Mouse (Mus musculus): ENCODE results near the gene 1700023F06Rik. TPM values are rescaled to one million over a fixed set of nuclear protein-coding genes. Genes with fewer than 3 reads are reported as not detected.

Gene 1700023F06Rik
- total RNA-seq (2021): not detected

DNA sequence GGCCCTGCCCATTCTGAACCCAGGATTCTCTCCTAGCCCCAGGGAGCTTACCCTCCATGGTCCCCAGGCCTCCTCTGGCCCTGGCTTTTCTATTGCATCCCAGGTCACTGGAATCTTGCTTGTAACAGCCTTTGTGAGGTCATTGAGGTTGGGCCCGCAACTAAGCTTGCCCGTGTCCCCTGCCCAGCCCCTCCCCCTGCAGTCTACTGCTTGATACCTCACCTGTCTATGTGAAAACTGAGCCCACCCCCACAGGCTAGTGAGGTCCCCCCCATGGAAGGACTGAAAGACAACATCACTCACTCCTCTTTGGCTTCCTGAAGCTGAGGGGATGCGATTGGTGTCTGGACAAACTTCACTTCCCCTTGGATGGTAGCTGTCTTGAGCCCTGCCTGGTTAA lies at the start of gene 1700023F06Rik:
1700023F06Rik (minus strand) TSS at position 101 of the 400 bp plus-strand sequence.
- no peak for DNase-seq (ENCODE audit: low spot score)
- intact Hi-C loops (cut with DNase I): no loop called here

DNA sequence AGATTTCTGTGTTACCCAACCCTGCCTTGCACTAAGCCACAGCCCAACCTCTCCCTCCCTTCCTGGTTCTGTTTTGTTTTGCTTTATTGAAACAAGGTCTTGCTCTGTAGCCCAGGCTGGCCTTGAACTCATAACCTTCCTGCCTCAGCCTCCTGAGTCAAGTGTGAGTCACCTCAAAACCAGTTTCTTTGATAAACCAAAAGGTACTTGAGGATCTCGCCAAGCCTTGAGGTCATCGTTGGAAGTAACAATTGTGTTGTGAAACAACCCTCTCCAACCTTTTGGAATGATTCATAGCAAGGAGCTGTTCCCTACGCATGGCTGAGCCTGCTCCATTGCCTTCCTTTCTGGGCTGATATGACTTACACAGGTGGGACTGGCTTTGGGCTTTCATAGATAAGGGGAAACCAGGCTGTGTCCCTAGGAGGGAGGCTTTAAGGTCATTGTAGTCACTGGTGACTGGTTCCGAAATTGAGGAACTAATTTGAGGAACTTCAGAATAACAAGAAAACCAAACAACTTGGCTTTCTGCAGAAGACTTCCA lies 49.7 kb upstream of the 1700023F06Rik start:
- no peak for DNase-seq (ENCODE audit: low spot score)
- intact Hi-C loops (cut with DNase I): no loop called here

DNA sequence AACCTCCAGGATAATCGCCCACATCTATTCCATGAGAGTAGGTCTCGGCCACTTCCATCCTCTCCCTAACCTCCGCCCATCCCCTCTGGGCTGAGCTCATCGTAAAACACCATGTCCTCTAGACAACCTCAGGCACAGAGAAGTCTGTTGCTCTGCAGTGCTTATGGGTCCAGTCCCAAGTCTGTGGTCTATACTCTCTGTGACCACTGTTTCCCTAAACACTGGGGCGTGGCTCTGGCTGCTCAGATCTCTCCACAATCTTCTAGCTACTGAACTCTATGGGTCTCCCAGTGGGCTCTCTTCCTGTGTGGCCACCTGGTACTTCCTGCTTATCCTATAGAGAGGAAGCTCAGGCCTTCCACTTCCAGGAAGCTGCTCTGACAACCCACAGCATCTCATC lies 45.2 kb upstream of the 1700023F06Rik start:
- intact Hi-C loops (cut with DNase I): no loop called here

DNA sequence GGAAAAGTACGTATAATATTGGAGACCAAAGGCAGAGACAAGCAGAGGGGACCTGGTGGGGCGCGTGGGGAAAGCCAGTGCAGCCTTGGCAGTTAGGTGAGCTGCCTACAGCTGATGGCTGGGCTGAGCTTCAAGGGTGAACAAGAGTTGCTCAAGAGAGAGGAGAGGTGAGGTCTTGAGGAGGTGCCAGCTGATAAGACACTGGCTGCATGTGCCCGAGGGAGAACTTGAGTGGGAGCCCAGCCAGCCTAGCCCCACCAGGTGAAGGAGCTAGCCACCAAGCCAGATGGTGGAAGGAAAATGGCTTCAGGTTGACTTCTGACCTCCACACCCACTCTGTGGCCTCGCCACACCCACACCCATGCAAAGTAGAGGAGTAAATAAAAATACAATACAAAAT lies 44.0 kb upstream of the 1700023F06Rik start:
- no peak for DNase-seq (ENCODE audit: low spot score)
- intact Hi-C loops (cut with DNase I): no loop called here

More for the DNA sequence above, 45.2 kb upstream of the 1700023F06Rik start:
- no peak for DNase-seq (ENCODE audit: low spot score)

DNA sequence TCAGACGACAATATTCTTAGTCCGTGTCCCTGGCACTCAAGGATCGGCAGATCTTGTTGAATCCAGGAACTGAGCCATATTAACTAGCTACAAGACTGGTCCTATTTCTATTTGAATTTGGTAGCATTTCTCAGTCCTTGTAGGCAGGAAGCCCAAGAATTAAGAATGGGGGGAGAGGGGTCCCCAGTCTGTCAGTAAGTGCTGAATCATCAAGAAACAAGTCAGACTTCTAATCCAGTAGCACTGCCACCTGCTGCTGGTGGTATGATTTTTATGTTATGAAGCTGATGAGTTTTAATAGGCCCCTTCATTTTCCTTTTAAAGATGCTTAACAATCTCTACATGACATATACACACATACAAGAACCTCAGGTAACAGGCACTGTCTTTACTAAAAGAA lies 42.0 kb upstream of the 1700023F06Rik start:
- no peak for DNase-seq (ENCODE audit: low spot score)
- intact Hi-C loops (cut with DNase I): no loop called here

DNA sequence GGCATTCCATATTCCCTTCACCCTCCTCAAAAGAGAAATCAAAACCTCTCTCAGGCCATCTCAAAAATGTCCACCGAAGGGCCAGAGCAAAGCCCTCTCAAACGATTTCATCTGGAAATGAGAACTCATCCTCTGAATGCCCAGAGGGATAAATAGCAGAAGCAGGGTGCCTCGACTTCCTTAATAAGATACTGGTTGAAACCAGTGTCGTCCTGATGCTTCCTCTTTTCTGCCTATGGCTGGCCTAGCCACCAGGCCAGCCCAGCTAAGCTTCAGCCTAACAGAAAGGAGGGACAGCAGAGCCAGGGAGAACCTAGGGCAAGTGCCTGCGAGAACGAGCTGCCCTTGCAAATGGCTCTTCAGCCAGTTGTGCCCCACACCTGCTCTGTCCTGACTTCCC lies 41.2 kb upstream of the 1700023F06Rik start:
- intact Hi-C loops (cut with DNase I): no loop called here
- DNase-seq (ENCODE audit: low spot score): no peak

DNA sequence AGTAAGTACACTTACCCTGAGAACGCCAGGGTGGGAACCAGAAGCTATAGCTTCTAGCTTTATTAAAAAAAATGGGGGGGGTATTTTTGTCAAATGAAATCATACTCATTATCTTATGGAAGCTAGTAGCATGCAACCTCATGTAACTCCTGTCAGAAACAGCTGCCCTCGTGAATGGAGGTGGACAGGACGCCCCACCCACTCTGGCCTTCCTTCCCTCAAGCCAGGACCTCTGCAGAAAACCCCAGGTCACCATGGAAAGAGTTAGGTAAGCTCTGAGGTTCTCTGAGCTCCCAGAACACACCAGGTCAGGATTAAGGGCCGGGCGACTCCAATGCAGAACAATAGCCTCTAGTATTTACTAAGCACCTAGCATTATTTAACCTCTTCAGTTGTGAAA lies 40.5 kb upstream of the 1700023F06Rik start:
- DNase-seq (ENCODE audit: low spot score): no peak
- intact Hi-C loops (cut with DNase I): no loop called here

DNA sequence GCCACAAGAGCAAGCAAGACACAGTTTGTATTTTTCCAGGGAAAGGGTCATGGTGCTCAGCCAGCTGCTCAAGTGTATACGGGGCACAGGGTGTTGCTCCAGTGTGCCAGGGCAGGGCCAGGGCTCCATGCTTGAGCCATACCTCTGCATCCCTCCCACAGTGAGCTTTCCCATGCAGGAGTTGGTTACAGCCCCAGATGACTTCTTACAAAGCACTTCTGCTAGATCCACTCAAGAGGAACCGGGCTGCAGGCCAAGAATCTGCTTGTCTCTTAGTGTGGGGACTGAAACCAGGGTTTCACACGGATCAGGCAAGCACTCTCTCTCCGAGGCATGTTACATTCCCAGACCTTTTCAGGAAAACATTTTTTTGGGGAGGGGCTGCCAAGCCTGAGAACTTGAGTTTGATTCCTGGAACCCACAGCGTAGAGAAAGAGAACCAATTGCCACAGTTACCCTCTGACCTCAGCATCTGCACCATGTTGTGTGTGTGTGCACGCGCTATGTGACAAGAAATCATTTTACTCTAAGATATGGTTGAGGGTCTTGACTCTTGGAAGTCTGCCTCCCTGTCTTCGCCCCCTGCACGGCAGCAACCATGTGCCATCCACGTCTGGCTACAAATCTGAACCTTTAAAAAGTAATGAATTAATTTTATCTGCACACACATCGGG lies 39.3 kb upstream of the 1700023F06Rik start:
- intact Hi-C loops (cut with DNase I): no loop called here
- peak; percentile 48 for DNase-seq (ENCODE audit: low spot score)

DNA sequence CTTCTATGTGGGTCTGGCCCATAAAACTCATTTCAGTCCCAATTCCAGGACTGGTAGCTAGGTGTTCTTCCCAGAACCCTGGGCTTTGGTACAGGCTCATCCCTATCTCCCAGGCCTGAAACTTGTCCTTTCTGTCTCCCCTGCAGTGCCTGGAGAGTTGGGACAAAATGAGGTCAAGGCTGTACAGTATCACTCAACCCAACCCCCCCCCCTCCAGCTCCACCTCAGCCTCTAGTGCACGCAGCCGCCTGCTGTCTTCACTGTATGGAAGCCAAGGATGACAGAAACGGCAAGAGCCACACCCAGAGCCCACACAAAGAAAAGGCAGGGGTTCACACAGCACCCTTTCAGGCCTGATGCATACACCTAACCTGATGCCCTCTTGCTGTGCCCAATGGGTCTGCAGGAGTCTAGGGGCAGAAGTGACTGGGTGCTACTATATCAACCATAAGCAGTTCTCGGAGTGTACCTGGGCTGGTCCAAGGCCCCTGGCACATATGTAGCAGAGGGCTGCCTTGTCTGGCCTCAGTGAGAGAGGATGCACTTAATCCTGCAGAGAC lies 38.5 kb upstream of the 1700023F06Rik start:
- no peak for DNase-seq (ENCODE audit: low spot score)
- intact Hi-C loops (cut with DNase I): no loop called here

DNA sequence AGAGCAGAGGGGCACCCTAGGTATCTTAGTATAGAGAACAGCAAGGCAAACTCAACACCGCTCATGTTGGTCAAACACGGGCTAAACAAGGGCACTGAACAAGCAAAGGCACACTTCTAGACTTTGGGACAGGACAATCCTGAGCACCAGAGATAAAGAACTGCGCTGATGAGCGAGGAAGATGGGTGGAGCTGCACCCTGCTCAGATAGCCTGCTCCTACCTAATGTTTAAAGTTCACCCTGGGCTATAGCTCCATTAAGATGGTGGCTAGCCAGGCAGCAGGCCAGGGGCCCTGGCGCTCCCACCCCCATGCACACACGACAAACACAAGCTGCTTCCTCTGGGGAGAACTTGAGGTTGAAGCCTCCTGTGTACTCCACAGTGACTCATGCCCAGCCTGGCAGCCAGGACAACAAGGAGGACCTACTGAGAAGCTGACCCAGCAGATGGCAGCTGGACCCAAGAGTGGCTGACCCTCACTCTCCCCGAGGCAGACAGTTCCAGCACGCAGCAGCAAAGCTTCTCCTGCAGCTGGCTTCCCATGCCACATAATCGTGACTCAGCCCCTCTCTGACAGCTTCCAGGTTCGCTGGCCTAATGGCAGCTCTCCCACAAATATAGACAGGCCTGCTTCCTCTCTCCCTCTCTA lies 37.8 kb upstream of the 1700023F06Rik start:
- intact Hi-C loops (cut with DNase I): no loop called here
- DNase-seq (ENCODE audit: low spot score): peak; percentile 51

DNA sequence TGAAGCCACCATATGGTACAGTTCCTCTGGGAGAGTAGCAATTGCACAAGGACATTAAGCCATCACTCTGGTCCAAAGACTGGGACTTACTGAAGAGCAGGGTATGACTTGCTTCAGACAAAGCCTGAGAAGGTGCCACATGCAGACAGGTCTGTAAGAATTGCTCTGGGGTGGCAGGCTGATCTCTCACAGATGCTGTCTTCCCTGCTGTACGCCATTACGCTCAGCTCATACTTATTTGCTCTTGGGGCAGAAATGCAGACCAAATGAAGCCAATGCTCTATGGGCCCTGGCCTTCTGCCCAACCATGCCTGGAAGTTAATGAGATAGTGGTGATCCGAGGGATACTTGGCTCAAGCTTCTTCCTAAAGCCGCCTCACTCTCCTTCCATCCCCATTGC lies 36.5 kb upstream of the 1700023F06Rik start:
- no peak for DNase-seq (ENCODE audit: low spot score)
- intact Hi-C loops (cut with DNase I): no loop called here

DNA sequence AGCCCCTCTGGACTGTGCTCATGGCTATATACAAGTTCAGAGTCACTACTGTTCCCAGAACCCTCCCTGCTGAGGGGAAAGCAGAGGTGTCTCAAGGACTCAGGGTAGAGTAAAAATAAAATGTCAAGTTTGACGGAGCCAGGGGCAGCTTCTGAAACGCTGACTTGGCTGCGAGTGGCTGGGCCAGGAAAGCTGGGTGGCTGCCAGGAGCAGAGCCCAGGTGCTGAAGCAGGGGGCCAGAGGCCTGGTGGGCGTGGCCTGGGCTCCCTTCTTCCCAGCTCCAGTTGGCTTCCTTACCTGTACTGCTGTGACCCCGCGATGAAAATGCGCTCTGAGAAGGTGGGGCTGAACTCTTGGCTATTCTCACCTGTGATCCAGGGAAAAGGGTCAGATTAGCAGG lies 32.4 kb upstream of the 1700023F06Rik start:
- DNase-seq (ENCODE audit: low spot score): no peak
- intact Hi-C loops (cut with DNase I): no loop called here

DNA sequence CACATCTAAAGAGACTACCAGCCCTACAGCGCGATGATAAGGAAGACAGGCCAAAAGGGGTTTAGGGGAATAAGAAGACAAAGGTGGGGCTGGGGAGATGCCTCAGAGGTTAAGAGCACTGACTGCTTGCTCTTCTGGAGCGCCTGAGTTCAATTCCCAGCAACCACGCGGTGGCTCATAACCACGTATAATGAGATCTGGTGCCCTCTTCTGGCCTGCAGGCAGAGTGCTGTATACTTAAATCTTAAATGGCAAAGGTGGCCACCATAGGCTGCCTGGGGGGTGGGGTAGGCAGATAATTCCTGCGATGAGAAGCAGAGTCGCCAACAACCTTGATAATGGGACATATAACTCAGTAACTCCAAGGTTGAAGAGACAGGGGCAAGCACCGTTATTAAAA lies 29.4 kb upstream of the 1700023F06Rik start:
- DNase-seq (ENCODE audit: low spot score): no peak
- intact Hi-C loops (cut with DNase I): no loop called here

DNA sequence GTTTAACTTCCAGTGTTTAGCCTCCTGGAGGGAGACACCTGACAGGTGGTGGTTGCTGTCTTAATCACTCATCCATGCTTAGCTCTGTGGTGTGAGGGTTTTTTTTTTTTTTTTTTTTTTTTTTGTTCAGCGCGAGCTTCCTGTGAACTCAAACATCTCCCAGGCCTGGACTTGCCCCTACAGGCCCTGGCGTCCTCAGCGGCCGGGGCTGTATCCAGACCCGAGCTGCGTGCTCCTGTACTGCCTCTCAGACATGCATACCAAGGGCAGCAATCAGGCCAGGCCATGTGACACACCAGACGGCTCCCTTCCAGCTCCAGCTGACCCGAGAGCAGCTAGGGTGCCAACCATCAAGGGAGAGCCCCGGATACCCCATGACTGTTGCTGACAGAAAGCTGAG lies 28.5 kb upstream of the 1700023F06Rik start:
- DNase-seq (ENCODE audit: low spot score): no peak
- intact Hi-C loops (cut with DNase I): no loop called here

DNA sequence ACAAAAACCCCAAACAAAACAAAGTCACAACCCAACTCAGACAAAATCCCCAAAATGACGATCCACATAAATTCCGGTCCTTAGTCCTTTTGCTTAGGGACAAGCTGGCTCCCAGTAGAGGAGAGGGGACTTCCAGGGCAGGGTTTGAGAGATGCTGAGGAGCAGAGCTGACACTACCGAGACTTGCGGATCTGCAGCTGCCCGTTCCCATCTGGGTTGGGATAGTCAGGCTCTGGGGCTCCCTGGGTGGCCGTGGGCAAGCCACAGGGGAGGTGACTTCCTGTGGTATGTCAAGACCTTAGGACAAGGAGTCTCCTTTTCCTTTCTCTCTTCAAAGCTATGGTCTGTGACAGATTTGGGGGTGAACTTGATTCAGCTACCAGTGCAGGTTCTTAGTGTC lies 28.1 kb upstream of the 1700023F06Rik start:
- DNase-seq (ENCODE audit: low spot score): no peak
- intact Hi-C loops (cut with DNase I): no loop called here

DNA sequence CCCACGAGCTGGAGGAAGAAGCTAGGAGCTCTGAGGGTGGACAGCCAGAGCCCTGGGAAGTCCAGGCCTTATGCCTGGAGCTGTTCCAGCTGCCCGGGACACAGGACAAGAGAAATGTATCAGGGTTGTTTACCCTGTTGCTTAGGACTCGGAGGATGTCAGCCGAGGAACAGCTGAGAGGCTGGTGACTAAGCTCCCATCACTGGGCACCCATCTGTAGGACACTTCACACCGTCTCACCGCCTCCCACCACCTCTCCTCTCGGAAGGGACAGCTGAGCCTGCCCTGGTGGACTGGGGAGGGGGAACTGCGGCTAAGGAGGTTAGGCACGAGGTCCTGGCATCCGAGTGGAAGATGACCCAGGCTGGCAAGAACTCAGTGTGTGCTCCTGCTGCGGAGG lies 27.3 kb upstream of the 1700023F06Rik start:
- no peak for DNase-seq (ENCODE audit: low spot score)
- intact Hi-C loops (cut with DNase I): no loop called here

DNA sequence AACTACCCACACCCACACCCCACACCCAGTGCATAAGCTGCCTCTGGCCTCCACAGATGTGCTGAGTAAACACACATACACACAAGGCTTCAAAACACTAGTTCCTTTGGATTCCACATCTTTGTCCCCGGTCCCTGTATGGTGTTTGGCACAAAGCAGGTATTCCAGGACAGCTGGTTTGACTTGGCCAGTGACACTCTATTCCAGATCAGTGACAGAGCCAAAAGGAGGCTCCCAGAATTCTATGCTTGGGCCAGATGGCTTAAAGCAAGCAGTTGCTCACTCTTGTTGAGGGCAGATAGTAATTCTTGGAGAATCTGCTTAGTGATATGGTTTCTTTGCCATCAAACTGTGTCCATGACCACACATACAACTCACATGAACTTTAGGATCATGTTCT lies 26.1 kb upstream of the 1700023F06Rik start:
- DNase-seq (ENCODE audit: low spot score): no peak
- intact Hi-C loops (cut with DNase I): loop anchor here (5.0 kb wide), 1 partner anchor 33 kb away; the partner anchor contains the start of gene Map3k14

DNA sequence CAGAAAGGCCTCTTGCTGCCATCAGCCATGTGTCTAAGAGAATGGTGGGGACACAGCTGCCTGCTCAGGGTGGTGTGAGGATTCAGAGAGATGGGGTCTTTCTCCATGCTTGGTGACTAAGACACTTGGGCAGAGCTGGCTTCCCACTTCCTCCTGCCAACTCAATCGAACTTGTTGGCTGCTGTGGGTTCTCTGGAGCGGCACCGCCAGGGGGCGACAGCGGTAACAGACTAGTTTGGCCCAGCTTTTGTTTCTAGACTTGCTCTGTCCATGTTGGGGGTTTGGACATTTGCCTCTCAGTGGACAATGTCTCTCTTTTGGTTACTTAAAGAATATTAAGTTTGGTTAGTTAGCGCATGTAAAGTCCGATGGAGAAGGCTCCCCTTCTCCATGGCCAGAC lies 24.6 kb upstream of the 1700023F06Rik start:
- peak; percentile 68 for DNase-seq (ENCODE audit: low spot score)
- intact Hi-C loops (cut with DNase I): loop anchor here (1.0 to 5.0 kb wide), 3 partner anchors 34 to 92 kb away; partner anchors contain the start of genes Fmnl1 and Map3k14

DNA sequence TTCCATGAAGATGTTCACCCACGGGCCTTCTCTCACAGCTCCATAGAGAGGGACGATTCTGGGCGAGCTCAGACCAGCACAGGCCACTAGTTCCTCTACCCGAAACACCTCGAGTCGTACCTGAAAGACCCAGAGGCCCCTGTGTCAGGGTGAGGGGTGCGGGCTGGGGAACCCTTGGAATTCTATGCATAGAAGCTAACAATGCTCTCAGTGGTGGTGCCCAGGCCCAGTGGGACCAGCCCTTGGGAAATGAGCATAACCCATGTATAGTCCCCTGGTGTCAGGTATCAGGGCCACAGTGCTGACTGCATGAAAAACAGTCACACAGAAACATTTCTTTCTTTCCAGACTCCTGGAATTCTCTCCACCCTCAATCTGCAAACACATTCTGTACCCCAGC lies 23.0 kb upstream of the 1700023F06Rik start:
- intact Hi-C loops (cut with DNase I): loop anchor here (5.0 kb wide), 1 partner anchor 36 kb away; the partner anchor contains the start of gene Map3k14
- DNase-seq (ENCODE audit: low spot score): no peak

DNA sequence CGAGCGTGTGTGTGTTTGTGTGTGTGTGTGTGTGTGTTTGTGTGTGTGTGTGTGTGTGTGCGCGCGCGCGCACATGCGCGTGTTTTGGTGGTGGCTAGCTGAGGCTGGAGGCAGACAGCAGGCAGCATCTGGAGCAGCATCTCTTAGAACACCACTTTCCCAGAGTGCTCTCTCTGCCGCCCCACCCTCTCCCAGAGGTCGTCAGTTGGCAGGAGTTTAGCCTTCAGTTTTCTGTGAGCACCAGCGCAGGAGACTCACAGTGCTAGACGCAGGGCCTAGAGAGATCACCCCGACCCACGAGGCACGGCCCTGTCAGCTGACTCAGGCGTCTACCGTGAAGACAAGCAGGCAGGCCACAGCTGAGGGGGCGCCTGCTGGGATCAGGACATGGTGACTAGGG lies 22.3 kb upstream of the 1700023F06Rik start:
- no peak for DNase-seq (ENCODE audit: low spot score)

DNA sequence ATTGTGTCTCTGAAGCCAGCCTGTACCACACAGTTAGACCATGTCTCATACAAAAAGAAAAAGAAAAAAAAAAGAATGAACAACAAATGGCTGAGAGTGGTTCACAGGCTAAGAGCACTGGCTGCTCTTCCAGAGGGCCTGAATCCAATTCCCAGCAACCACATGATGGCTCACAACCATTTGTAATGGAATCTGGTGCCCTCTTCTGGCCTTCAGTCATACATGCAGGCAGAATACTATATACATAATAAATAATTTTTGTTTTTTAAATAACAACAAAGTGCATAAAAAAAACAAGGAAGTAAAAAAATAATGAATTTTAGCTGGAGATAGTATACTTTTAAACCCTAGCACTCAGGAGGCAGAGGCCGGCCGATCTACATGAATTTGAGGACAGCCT lies 21.2 kb upstream of the 1700023F06Rik start:
- no peak for DNase-seq (ENCODE audit: low spot score)
- intact Hi-C loops (cut with DNase I): loop anchor here (5.0 kb wide), 1 partner anchor 38 kb away; the partner anchor contains the start of gene Map3k14

More for the DNA sequence above, 22.3 kb upstream of the 1700023F06Rik start:
- intact Hi-C loops (cut with DNase I): loop anchor here (5.0 kb wide), 1 partner anchor 37 kb away; the partner anchor contains the start of gene Map3k14
